Mouse (Mus musculus): ENCODE data around the gene Asrgl1.

- TF ChIP-seq CHD1 (IDR thresholded peaks at IDR 0.05; ENCODE audit: low read depth, low read length): no peak
- no peak for TF ChIP-seq POLR2A (IDR thresholded peaks at IDR 0.05; ENCODE audit: low read depth, low read length)
Observed at GRCm38 (mm10) chr19:9108536-9108935, 26.9 kb downstream of the Asrgl1 start.

Data from CH12.LX (cell line).